Mouse (Mus musculus): ENCODE results near the gene Hoxc5.

Hoxc5 gene

DNA sequence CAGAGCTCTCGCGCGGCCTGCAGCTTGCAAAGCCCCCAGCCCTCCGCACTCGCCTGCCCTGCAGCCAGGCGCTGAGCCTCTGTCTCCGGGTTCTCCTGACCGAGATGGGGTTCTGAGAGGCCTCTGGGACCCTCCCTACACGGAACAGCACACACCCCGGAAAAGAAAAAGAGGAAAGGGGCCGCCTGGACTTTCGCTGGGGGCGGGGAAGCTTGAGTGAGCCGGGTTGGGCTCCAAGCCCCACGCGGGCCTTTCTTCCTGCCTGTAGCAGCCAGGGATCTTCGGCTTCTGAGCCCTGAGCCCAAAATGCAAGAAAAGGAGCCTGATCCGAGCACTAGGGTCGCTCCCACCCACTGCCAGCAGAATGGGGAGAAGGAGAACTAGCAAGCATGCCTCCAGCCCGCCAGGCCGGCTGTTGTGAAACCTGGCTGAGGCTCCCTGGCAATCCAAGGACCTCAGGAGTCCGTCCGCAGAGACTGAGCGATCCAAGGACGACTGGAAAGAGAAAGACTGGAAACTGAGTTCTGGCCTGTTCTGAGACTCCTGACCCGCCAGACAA is 44.8 kb downstream of the Hoxc5 start:
- no peak for DNase-seq

- peak; percentile 60 for DNase-seq
Measured at GRCm38 (mm10) chr15:103013238-103013984, 46.2 kb downstream of the Hoxc5 start.

DNA sequence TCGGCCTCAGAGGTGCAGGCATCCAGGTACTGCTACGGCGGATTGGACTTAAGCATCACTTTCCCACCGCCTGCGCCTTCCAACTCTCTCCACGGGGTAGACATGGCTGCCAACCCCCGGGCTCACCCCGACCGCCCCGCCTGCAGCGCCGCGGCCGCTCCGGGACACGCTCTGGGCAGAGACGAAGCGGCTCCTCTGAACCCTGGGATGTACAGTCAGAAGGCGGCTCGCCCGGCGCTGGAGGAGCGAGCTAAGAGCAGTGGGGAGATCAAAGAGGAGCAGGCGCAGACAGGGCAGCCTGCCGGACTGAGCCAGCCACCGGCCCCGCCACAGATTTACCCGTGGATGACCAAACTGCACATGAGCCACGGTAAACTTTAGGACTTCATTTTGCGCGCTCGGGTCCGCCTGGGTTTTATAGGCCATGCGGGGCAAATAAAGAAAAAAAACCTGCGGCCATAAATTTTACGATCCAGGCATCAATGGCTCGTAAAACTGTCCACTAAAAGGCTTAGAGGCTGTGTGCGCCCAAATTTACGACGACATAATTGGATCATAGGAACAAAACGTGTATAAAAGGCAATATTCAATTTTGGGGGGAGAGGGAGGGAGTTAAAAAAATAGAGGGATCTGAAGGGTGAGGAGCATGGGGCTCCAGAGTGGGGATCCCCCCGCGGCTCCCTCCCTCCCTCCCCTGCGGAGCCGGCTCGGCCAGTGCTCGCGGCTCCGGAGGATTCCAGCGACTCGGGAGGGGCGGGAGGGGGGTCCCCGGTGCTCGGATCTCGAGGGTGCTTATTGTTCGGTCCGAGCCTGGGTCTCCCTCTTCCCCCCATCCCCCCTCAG is 47.1 kb downstream of the Hoxc5 start:
- no peak for DNase-seq

GRCm38 (mm10) chr15:103015009-103015399 is 47.8 kb downstream of the Hoxc5 start:
- DNase-seq: no peak

DNA sequence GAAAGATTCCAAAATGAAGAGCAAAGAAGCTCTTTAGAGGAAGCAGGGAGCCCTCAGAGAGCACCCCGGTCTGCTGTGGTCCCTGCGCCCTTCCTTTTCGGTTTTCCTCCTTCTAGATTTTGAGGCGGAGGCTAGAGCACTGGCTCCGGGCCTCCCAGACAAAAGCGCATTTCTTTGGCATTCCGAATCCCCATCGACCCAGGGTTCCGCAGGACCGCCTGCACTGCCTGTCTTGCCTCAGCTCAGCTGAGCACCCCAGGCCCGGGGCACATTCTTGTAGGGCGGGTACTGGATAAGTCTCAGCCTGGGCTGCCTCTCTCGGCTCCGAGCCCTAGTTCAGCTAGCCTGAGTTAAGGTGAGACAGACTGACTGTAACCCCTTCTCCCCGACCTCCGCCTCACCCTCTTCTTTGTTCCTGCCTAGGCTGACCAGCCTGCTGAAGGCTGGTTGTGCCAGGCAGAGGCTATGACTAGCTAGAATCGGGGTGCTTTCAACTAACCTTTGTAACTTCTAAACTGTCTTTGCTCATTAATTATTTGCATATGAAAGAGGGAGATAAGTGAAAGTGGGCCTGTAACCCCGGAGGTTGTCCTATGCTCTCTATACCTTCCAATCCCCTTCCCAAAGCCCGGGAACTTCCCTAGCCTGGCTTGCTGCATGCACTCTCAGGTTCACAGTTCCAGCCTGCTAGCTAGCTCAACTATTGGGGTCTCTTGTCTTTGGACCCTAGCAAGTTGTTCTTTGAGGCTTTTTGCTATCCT is 48.3 kb downstream of the Hoxc5 start:
- no peak for DNase-seq

DNA sequence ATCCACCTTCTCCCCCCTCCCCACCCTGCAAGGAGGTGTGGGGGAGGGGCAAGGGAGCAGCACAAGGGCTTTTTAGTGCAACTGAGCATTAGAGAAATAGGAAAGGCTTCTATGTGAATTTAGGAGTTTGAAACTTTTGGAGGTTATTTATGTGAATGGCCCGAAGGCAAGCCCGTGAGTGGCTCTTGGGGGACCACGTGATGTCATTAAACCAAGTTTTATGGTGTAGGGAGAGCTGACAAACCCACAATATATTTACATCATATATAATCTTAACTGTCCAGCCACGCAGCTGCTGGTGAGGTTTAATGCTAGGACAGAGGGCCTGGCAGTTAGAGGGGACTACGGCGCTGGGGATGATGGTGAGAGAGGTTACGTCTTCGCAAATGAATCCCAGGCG is 51.4 kb downstream of the Hoxc5 start, which contains the start of gene Hoxc4:
Hoxc4 (plus strand) TSS at position 299 of the 400 bp plus-strand sequence.
- no peak for DNase-seq

GRCm38 (mm10) chr15:103020899-103021418 is 53.7 kb downstream of the Hoxc5 start:
- no peak for DNase-seq

GRCm38 (mm10) chr15:103021544-103021943 is 54.3 kb downstream of the Hoxc5 start:
- no peak for DNase-seq

- DNase-seq: no peak
Measured at GRCm38 (mm10) chr15:103024131-103024530, 56.9 kb downstream of the Hoxc5 start.

- no peak for DNase-seq
Measured at GRCm38 (mm10) chr15:103027266-103028235, 60.3 kb downstream of the Hoxc5 start.

DNA sequence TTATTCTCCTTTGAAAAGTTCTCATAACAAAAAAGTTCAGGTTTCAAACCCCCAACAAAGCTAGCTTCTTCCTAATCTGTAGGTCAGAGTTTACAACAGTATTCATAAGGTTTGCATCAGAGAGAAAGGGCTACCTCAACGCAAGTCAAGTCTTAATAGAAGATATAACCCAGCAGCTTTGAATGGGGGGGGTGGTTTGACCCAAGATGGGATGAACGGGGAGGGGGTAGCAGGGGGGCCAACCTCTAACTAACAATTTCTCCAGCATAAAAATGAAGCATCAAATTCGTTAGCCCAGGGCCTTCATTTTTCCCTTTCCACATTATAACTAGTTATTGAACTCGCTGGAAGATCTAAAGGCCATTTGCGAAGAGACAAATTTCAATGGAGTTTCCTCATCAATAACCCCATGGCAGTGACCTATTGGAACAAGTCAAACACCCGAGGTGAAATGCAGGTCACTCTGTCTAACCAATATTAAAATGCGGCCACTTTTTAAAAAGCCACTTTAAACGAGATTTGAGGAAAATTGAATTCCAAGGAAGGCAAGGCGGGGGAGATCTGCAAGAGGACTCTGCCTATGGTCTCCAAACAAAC is 61.8 kb downstream of the Hoxc5 start:
- no peak for DNase-seq

- DNase-seq: no peak
Measured at GRCm38 (mm10) chr15:103030142-103030541, 62.9 kb downstream of the Hoxc5 start.

- no peak for DNase-seq
Measured at GRCm38 (mm10) chr15:103032167-103032566, 64.9 kb downstream of the Hoxc5 start.

- no peak for DNase-seq
Measured at GRCm38 (mm10) chr15:103032646-103033575, 65.7 kb downstream of the Hoxc5 start.

GRCm38 (mm10) chr15:103034043-103034806 is 67.0 kb downstream of the Hoxc5 start:
- no peak for DNase-seq

DNA sequence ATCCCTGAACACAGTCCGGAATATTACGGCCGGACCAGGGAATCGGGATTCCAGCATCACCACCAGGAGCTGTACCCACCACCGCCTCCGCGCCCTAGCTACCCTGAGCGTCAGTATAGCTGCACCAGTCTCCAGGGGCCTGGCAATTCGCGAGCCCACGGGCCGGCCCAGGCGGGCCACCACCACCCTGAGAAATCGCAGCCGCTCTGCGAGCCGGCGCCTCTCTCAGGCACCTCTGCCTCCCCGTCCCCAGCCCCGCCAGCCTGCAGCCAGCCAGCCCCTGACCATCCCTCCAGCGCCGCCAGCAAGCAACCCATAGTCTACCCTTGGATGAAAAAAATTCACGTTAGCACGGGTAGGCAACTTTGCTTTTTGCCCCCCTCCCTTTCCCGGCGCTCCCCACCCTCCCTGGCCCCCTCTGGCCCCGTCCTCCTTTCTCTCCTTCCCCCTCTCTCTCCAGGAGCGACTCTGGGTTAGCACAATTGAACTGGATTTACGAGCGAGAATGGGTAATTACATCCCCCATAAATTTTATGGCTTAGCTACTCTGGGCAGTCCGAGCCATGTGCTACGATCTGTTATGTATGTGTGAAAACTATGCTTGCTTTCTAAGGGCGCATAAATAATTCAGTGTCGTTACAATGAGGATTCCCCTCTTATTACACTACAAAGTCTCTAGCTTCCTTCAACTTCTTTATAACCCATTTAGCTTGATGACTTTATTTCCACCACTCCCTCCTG is 67.7 kb downstream of the Hoxc5 start:
- DNase-seq: no peak

DNA sequence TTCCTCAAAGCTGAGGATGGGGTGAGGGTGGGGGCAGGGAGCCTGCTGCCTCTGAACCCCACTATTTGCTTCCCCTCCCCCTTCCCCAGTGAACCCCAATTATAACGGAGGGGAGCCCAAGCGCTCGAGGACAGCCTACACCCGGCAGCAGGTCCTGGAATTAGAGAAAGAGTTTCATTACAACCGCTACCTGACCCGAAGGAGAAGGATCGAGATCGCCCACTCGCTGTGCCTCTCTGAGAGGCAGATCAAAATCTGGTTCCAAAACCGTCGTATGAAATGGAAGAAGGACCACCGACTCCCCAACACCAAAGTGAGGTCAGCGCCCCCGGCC is 68.3 kb downstream of the Hoxc5 start:
- DNase-seq: no peak

DNA sequence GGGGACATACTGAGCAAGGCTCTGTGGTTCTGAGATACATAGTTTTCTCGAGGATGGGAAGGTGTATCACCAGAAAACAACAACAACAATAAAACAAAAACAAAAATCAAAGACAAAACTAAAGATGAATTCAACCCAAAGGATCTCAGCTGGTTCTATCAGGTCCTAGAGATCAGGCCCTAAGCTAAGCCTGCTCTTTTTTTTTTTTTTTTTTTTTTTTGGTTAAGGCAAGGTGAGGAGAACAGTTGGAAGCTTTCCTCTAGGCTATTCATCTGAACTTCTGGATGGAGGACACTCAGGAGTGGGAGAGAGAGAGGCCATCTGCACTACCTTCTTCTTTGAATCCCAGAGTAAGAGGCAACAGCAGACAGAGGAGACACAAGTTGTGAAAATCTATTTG is 70.3 kb downstream of the Hoxc5 start:
- no peak for DNase-seq

Data from thymus, postnatal 4 days (tissue).